Mouse (Mus musculus) liver, embryonic 11.5 days (tissue): ENCODE results near the gene Gm5426. TPM values are rescaled to one million over a fixed set of nuclear protein-coding genes. Genes with fewer than 3 reads are reported as not detected.
A peak's percentile ranks its signal among the peaks of the same experiment; 100 is the strongest.

Experiments
- ATAC-seq: fragments of 200-750 bp; cut with Nextera tagmentation; replicated peaks from 2 replicates; pipeline ENCODE4 v1.8.0; 2017; ENCODE audit warnings: moderate number of reproducible peaks, mild to moderate bottlenecking, moderate TSS enrichment, moderate library complexity; ENCODE audit not compliant: low FRiP score
- DNase-seq: peaks from one replicate; pipeline ENCODE4 v3.0.0-alpha.2; 2017; ENCODE audit warnings: low spot score
- H3K27ac ChIP-seq: fragments of 300-500 bp; sonication (generic); 2 replicates; pipeline ENCODE4 v1.5.1; 2014; ENCODE audit warnings: mild to moderate bottlenecking, low read depth, low read length, control low read depth
- H3K27me3 ChIP-seq: fragments of 300-500 bp; sonication (generic); replicated peaks from 2 replicates; pipeline ENCODE4 v1.6.1; 2014; ENCODE audit warnings: low read length, mixed read lengths; ENCODE audit not compliant: control insufficient read depth, insufficient read depth
- H3K36me3 ChIP-seq: fragments of 300-500 bp; sonication (generic); 2 replicates; pipeline ENCODE4 v1.6.1; 2014; ENCODE audit warnings: mild to moderate bottlenecking, low read length, moderate library complexity, mixed read lengths; ENCODE audit not compliant: control insufficient read depth, insufficient read depth
- H3K4me1 ChIP-seq: fragments of 300-500 bp; sonication (generic); replicated peaks from 2 replicates; pipeline ENCODE4 v1.6.1; 2014; ENCODE audit warnings: low read length, mixed read lengths; ENCODE audit not compliant: control insufficient read depth, insufficient read depth
- H3K4me2 ChIP-seq: fragments of 300-500 bp; sonication (generic); 2 replicates; pipeline ENCODE4 v1.6.1; 2014; ENCODE audit warnings: mild to moderate bottlenecking, control low read depth, moderate library complexity
- H3K4me3 ChIP-seq: fragments of 300-500 bp; sonication (generic); 2 replicates; pipeline ENCODE4 v1.5.1; 2014; ENCODE audit warnings: low read depth, low read length, control low read depth
- H3K9ac ChIP-seq: fragments of 300-500 bp; sonication (generic); 2 replicates; pipeline ENCODE4 v1.6.1; 2014; ENCODE audit warnings: low read depth, low read length, control low read depth
- H3K9me3 ChIP-seq: fragments of 300-500 bp; sonication (generic); 2 replicates; pipeline ENCODE4 v1.6.1; 2016; ENCODE audit warnings: low read length, inconsistent platforms, mixed read lengths; ENCODE audit not compliant: control insufficient read depth
- WGBS: fragments of 180-500 bp; shearing (Covaris S2); extraction: QIAGEN DNeasy Blood & Tissue Kit; methylation state at CpG from one replicate; pipeline ENCODE4 v1.1.7; 2014; 5-methylcytosine and 5-hydroxymethylcytosine counted together
- microRNA-seq: library from miRNA; unstranded; fragments of <30 nt; microRNA quantifications from one replicate; pipeline ENCODE4, GENCODE M21; 2017; ENCODE audit warnings: borderline number of aligned reads
- polyA plus RNA-seq: library from polyadenylated mRNA; unstranded; fragments of >200 nt; fragmentation: Nextera tagmentation; extraction: Ambion mirVana; gene quantifications from 2 replicates; pipeline ENCODE4 v1.2.1, GENCODE M21; 2014

Gene Gm5426
- polyA plus RNA-seq, 1 experiment from 2014 or later = not detected

- no peak overlapping the region for H3K4me3 ChIP-seq
- peaks cover 10% of the 10 kb centered on the region for H3K4me1 ChIP-seq
- H3K9ac ChIP-seq = no peak overlapping the region
- no peak for DNase-seq
- H3K27me3 ChIP-seq = no peaks in the 10 kb centered on the region
- 86% methylated on average over 6 of the region's 6 CpGs for WGBS
- no peak for ATAC-seq
- no peaks in the 10 kb centered on the region for H3K9me3 ChIP-seq
- H3K4me2 ChIP-seq = no peak overlapping the region
- no peak overlapping the region for H3K27ac ChIP-seq
- H3K36me3 ChIP-seq = no peaks in the 10 kb centered on the region
These were observed 40.5 kb downstream of the Gm5426 start for GRCm38 (mm10) chr10:96176916-96177315.

- no peaks in the 10 kb centered on the region for H3K27me3 ChIP-seq
- no peak overlapping the region for H3K9ac ChIP-seq
- H3K9me3 ChIP-seq = no peaks in the 10 kb centered on the region
- peak; percentile 30; the same call in 1 of the 2 replicates for ATAC-seq
- no peaks in the 10 kb centered on the region for H3K36me3 ChIP-seq
- 33% methylated on average over 12 of the region's 12 CpGs for WGBS
- H3K4me2 ChIP-seq = peak overlapping the region; percentile 24
- H3K4me3 ChIP-seq = no peak overlapping the region
- peaks cover 10% of the 10 kb centered on the region for H3K4me1 ChIP-seq
- DNase-seq = no peak
- peak overlapping the region; percentile 6; the same call in 1 of the 2 replicates for H3K27ac ChIP-seq
These were observed 44.4 kb downstream of the Gm5426 start for GRCm38 (mm10) chr10:96180554-96181397.

GRCm38 (mm10) chr10:96181398-96181790, 45.0 kb downstream of the Gm5426 start:
- H3K27me3 ChIP-seq = no peaks in the 10 kb centered on the region
- no peak overlapping the region; the same call in 1 of the 2 replicates for H3K4me2 ChIP-seq
- 51% methylated on average over 5 of the region's 5 CpGs for WGBS
- peak; percentile 66 for ATAC-seq
- H3K4me1 ChIP-seq = peaks cover 10% of the 10 kb centered on the region
- no peak overlapping the region for H3K4me3 ChIP-seq
- H3K27ac ChIP-seq = no peak overlapping the region
- no peak for DNase-seq
- no peaks in the 10 kb centered on the region for H3K36me3 ChIP-seq
- H3K9ac ChIP-seq = no peak overlapping the region
- H3K9me3 ChIP-seq = no peaks in the 10 kb centered on the region

- no peaks in the 10 kb centered on the region for H3K36me3 ChIP-seq
- no peak overlapping the region for H3K4me2 ChIP-seq
- DNase-seq (no peak), ATAC-seq (no peak)
- no peak overlapping the region for H3K27ac ChIP-seq
- no peaks in the 10 kb centered on the region for H3K27me3 ChIP-seq
- peaks cover 10% of the 10 kb centered on the region for H3K4me1 ChIP-seq
- no peak overlapping the region for H3K4me3 ChIP-seq
- 84% methylated on average over 6 of the region's 6 CpGs for WGBS
- no peak overlapping the region for H3K9ac ChIP-seq
- no peaks in the 10 kb centered on the region for H3K9me3 ChIP-seq
These were observed 45.7 kb downstream of the Gm5426 start for GRCm38 (mm10) chr10:96181883-96182628.

GRCm38 (mm10) chr10:96185026-96185425, 48.6 kb downstream of the Gm5426 start:
- Histone ChIP-seq H3K4me3 (no peak overlapping the region), H3K9me3 (no peaks in the 10 kb centered on the region), H3K36me3 (no peaks in the 10 kb centered on the region), H3K27me3 (no peaks in the 10 kb centered on the region), H3K4me2 (no peak overlapping the region), H3K27ac (no peak overlapping the region), H3K4me1 (peaks cover 7% of the 10 kb centered on the region), H3K9ac (no peak overlapping the region)
- no peak for ATAC-seq
- no peak for DNase-seq
- 69% methylated on average over 2 of the region's 2 CpGs for WGBS

- 71% methylated on average over 3 of the region's 3 CpGs for WGBS
- no peaks in the 10 kb centered on the region for H3K36me3 ChIP-seq
- ATAC-seq = no peak
- no peaks in the 10 kb centered on the region for H3K9me3 ChIP-seq
- DNase-seq = no peak
- no peak overlapping the region for H3K27ac ChIP-seq
- no peak overlapping the region for H3K4me2 ChIP-seq
- H3K4me1 ChIP-seq = peaks cover 3% of the 10 kb centered on the region
- H3K9ac ChIP-seq = no peak overlapping the region
- H3K4me3 ChIP-seq = no peak overlapping the region
- no peaks in the 10 kb centered on the region for H3K27me3 ChIP-seq
These were observed 49.2 kb downstream of the Gm5426 start for GRCm38 (mm10) chr10:96185601-96186000.

Small RNA genes lying within 50 kb of the gene (microRNA-seq; reads per million reads assigned to microRNA genes)
- not detected for gene Gm22913

Other genes with a start within 250 kb of the Gm5426 start
- 14.1 and 14.4 TPM in 2 replicates for gene Eea1, start 196.0 kb upstream of the Gm5426 start, polyA plus RNA-seq